Mouse (Mus musculus): Measurements from ENCODE around the gene Mtrex. TPM values are rescaled to one million over a fixed set of nuclear protein-coding genes. Genes with fewer than 3 reads are reported as not detected.
A peak's percentile ranks its signal among the peaks of the same experiment; 100 is the strongest.

Gene Mtrex
- total RNA-seq, 2 experiments from 2014 or later: 39.9 to 41.1 TPM

DNA sequence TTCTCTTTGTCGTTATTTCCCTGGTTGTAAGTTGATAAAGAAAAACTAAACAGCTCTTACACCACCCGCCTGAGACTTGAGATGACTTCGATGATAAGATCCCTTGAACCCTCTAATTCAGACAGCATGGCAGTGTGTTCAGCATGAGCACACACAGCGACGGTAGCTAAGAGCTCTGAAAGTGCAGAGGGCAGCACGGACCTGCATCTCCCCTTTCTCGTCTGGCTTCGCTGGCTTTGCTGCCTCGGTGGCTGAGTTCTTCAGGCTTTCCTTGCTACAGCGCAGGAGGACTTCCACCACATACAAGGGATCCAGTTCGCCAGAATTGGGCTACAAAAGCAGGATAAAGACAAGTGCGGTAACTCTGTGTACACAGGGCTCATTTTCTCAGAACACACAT, 40.0 kb downstream of the Mtrex start:
- intact Hi-C loops (cut with DNase I): no loop called here
- DNase-seq (ENCODE audit: extremely low spot score in 1 of 2, low spot score in 2 of 2): no peak

DNA sequence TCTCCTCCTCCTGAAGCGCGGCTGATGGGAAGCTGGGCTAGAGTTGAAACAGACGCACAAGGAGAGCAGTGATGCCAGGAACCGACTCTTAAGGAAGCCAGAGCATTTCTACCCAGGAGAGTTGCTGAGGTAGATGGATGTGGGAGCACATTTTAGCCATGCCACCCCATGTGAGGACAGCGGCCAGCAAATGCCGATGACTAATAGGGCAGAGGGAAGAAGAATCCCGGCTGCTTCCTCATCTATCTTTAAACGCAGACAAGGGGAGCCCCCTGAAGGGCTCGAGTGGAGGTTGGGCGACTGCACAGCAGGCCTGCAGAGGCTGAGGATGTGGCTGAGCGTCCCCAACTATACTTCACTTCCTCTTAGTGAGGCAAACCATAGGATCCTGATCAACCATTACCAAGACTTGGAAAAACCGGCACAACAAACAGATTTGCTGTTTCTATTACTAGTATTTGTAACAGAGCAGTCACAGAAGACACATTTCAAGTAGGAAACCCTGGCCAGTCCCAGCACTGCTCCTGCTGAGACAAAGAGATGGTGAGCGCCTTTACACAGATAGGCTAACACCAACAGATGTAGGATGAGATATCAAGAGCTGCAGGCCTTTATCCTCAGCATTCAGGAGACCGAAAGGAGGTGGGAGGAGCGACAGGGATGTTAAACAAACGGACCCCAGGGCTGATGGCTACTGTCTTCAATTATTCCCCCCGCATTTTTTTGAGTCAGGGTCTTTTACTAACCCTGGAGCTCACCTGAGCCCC, 55.5 kb downstream of the Mtrex start:
- DNase-seq (ENCODE audit: extremely low spot score in 1 of 2, low spot score in 2 of 2): no peak
- intact Hi-C loops (cut with DNase I): no loop called here

DNA sequence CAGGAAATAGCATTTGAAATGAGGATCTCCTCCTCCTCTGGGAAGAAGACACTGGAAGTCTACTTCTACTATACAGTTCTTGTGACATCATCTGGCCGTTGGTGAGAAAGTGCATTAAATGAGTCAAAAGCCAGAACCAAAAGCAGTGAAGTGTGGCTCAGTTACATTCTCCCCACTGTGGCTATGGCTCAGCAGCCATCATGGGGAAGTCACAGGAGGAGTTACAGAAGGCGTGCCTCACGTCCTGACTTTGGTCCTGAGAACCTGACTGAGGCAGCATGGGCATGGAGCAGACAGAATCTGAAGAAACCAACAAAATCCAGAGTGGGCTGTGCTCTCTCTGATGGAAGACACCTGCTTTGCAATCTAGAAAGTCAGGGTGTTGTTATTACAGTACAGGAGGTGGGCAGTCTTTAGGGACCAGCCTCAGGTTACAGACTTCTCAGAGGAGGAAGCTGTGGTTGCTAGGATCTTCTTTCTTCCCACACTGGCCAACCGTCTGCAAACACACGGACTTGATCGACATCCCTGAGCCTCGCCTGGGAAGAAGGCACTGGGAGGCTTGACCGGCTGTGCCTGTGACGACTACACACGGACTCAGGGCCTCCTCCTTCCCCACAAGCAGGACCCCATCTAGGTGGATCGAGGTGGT, 57.0 kb downstream of the Mtrex start:
- intact Hi-C loops (cut with DNase I): no loop called here
- DNase-seq (ENCODE audit: extremely low spot score in 1 of 2, low spot score in 2 of 2): no peak

DNA sequence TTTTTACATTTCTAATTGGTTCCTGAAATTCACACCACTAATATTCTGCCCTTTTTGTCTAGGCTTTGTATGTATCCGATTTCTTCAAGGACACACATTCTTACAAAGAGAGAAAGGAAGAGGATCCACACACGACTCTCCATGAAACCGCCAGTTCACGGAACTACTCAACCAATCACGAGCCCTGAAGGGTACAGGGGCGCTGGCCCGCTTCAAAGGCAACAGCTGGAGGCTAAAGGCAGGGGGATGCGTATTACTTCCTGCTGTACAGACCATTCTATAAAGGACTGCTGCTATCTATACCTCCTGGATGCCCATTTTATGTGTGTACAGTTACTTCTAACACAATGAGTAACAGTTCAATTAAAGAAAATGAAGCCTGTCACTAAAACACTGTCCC, 59.8 kb downstream of the Mtrex start:
- no peak for DNase-seq (ENCODE audit: extremely low spot score in 1 of 2, low spot score in 2 of 2)
- intact Hi-C loops (cut with DNase I): no loop called here

DNA sequence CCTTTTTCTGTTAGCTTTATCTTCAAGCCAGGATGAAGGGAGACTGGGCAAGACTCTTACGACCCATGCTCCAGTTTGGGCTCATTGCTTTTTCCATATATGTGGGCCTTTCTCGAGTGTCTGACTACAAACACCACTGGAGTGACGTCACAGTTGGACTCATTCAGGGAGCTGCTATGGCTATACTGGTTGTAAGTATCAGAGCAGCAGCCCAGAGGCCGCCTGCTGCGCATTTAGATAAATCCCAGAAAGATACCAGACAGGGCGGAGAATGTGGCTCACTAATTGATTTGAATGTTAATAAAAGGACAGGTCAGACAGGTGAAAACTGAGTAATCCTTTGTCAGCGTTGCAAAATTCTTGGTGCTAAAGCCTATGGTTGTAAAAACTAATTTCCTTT, 60.4 kb downstream of the Mtrex start:
- no peak for DNase-seq (ENCODE audit: extremely low spot score in 1 of 2, low spot score in 2 of 2)
- intact Hi-C loops (cut with DNase I): no loop called here

DNA sequence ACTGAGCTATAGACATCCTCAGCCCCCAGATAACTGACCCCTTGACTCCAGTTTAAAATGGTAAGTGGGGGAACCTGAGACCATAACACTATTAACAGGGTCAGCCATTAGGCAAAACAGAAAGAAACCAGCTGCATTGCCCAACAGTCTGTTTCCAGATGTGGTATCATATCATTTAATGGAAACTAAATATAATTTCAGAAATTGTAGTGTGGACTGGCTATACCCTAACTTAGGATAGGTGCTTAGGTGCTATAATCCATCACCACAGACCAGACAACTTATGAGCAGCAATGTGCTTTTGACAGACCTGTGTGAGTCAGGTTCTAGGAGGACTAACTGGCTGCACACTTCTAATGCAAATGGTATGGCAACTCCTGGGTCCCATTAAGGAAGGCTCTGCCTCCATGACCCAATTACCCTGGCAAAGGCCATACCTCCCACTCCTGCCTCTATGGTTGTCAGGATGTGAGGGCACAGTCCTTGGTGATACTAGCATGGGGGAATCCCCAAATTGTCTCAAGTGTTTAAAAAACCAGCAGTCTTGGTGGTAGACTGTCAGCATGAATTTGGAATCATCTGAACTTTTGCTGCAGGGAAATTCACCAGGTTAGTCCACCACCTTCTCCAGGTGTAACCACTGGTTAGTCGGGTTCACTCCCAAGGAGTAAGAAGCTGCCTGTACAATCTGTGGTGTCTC, 64.1 kb downstream of the Mtrex start:
- DNase-seq (ENCODE audit: extremely low spot score in 1 of 2, low spot score in 2 of 2): no peak

DNA sequence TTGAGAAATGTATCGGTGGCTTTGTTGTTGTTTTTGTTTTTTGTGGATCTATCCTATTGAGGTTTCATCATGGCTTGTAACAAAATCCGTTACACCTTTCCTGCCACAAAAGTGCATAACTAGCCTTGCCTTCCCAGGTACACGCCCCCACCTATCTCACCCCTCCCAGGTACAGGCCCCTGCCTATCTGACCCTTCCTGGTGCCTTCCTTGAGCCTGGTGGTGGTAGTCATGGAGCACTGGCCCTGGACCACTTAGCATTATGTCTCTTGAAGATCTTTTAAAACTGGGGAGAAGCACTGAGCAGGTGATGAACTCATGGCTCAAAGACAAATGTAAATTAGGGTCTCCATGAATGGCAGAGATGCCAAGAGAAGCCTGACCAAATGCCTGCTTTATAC, 64.9 kb downstream of the Mtrex start:
- DNase-seq (ENCODE audit: extremely low spot score in 1 of 2, low spot score in 2 of 2): no peak
- intact Hi-C loops (cut with DNase I): loop anchor here (5.0 kb wide), 1 partner anchor 190 kb away; no protein-coding TSS in a partner anchor

More for the DNA sequence above, 64.1 kb downstream of the Mtrex start:
- intact Hi-C loops (cut with DNase I): loop anchor here (5.0 kb wide), 1 partner anchor 191 kb away; no protein-coding TSS in a partner anchor

DNA sequence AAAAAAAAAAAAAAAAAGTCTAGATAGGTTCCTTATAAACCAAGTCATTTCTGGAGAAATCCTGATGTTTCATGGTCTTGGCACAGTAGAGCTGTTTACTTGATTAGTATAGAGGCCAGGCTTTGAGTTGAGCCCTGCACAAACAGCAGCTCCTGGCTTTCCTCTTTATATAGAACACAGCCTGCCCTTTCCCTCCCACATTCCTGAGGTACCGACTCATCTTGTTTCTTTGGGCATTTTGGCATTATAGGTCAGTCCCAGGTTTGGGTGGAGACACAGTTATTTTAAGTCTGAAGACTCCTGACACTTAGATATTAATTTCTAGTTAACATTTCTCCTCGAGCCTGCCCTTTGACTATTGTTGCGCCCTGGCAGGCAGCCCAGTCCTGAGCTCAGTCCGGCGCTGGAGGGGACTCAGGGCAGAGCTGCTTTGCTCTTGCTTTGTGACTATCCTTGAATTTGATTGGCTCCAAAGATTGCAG, 65.3 kb downstream of the Mtrex start:
- intact Hi-C loops (cut with DNase I): loop anchor here (5.0 kb wide), 1 partner anchor 190 kb away; no protein-coding TSS in a partner anchor
- peak in 1 of 2 experiments; percentile 47 for DNase-seq (ENCODE audit: extremely low spot score in 1 of 2, low spot score in 2 of 2)

DNA sequence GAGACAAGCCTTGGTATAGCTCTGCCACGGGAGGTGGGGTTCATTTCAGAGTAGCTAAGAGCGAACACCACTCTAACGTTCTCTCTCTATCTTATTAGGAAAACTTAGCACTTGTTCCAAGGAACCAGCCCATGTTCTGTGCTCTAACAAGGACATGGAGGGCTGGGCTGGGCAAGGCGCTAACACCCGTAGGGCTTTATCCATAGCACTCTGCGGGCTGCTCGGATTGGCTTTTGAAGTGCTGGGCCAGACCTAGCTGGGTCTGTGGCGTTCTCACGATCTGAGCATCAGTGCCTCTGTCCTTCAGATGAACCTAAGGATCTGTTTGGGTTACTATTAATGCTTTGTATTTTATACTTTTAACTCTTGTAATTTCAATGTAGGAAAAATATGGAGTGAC, 66.3 kb downstream of the Mtrex start:
- intact Hi-C loops (cut with DNase I): loop anchor here (5.0 kb wide), 1 partner anchor 189 kb away; no protein-coding TSS in a partner anchor
- DNase-seq (ENCODE audit: extremely low spot score in 1 of 2, low spot score in 2 of 2): no peak

DNA sequence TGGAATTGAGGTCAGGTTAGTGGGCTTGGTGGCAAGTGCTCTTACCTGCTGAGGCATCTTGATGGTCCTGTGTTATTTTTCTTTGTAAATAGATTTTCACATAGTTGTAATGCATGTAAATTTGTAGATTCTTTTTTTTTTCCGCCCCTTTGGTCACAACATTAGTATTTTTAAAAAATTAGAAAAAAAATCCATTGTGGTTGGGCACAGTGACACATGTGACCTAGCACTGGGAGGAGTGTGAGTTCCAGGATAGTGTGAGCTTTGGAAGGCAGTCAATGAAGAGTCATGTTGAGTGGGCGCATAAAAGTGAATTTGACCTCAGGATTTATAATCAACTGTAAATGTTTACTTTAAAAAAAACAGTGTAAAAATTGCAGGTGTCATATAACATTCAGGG, 66.8 kb downstream of the Mtrex start:
- DNase-seq (ENCODE audit: extremely low spot score in 1 of 2, low spot score in 2 of 2): no peak
- intact Hi-C loops (cut with DNase I): loop anchor here (5.0 kb wide), 1 partner anchor 188 kb away; no protein-coding TSS in a partner anchor

DNA sequence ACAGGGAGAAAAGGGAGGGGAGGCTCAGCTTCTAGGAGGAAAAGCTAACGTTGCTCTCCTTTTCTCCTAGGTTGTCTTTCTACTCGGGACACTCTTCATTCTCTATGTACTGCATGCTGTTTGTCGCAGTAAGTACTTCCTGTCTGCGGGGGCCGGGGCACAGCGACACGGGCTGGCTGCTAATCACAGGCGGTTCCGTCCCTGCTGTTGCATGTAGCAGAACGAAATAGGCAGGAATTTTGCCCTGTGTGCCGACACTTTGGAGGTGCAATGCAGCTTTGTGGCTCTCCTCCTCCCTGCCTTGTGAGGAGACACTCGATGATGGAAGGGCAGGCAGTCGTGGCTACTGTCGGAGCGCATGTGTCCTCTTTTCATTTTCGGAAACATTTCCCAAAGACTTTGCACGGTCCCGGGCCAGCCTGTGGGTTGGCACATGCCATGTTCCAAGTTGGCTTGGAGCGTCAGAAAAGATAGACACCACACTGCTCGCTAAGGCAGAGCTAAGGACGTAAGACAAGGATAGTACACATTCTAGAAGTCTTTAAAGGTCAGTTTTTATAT, 67.5 kb downstream of the Mtrex start:
- intact Hi-C loops (cut with DNase I): loop anchor here (5.0 kb wide), 1 partner anchor 187 kb away; no protein-coding TSS in a partner anchor

DNA sequence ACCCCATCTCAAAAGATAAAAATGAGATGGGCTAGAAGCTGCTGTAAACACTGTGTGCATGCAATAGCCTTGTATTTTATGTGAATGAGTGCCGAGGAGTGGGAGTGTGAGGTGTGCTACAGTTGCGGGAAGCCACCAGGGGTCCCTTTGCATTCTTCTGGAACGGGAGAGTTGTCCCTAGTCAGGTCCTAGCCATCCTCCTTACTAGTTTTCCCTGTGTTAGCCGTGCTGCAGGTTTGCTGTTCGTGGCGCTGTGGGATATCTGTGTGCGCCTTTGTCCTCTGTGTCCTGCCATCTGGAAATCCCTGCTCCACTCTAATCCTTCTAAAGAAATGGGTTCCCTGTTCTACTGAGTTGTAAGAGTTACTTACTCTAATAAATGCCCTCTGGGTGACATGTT, 69.3 kb downstream of the Mtrex start:
- DNase-seq (ENCODE audit: extremely low spot score in 1 of 2, low spot score in 2 of 2): no peak
- intact Hi-C loops (cut with DNase I): no loop called here

More for the DNA sequence above, 67.5 kb downstream of the Mtrex start:
- DNase-seq (ENCODE audit: extremely low spot score in 1 of 2, low spot score in 2 of 2): no peak

DNA sequence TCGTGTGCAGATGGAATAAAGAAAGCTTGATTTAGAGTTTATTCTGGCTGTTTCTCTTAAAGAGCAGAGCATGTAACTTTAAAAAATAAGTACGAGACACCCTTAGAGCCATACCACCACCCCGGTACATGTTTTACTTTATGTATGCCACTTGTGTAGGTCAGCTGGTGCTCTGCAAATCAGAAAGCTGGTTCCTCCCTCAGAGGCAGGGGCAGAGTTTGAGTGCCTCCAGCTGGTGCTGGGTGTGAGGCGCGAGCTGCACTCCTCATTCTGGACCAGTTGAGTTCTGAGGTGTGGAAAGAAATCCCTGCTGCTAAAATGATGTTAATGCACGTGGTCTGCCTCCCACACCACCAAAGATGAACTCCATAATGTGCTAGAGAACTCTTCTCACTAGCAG, 72.8 kb downstream of the Mtrex start:
- no peak for DNase-seq (ENCODE audit: extremely low spot score in 1 of 2, low spot score in 2 of 2)
- intact Hi-C loops (cut with DNase I): no loop called here

DNA sequence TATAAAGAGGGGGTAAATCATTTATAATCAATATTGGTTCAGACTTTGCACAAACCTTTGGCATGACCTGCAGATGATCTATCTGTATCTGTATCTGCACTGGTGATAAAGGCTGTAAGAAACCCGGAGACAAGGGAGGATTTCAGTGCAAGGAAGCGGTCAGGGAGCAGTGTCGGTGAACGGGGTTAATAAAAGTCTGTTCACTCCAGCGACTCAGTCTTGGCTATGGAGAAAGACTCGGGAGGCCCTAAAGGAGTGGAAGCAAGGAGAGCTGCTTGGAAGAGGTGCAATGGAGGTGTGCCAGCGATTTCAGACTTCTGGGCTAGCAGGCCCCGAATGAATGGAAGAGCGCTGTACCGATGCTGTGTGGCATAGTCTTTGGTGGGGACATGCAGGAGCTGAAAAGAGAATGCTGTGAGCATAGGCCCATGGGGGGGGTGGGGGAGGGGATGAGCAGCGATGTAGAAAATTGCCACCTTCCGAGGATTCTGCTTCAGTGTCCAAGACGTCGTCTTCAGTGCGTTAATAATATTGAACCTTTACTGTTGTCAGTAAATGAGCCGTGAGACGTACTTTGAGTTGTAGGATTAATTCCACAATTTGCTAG, 73.4 kb downstream of the Mtrex start:
- DNase-seq (ENCODE audit: extremely low spot score in 1 of 2, low spot score in 2 of 2): no peak
- intact Hi-C loops (cut with DNase I): no loop called here

DNA sequence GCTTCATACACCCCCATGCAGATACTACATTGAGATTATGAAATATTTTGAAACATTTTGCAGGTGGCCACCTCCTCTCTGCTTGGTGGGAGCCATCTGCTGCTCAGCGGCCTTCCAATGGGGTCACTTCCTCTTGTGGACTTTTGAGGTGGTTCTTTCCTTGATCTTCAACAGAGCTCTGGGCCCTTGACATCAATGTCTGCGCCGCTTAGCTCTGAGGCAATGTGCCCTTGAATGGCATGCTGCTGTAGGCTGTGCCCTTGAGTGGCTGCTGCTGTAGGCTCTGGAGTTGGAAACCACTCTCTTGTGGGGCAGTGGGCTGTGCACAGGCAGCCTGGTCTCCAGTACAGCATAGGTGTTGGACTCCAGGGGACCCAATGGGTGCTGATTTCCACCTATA, 81.3 kb downstream of the Mtrex start:
- no peak for DNase-seq (ENCODE audit: extremely low spot score in 1 of 2, low spot score in 2 of 2)
- intact Hi-C loops (cut with DNase I): no loop called here

DNA sequence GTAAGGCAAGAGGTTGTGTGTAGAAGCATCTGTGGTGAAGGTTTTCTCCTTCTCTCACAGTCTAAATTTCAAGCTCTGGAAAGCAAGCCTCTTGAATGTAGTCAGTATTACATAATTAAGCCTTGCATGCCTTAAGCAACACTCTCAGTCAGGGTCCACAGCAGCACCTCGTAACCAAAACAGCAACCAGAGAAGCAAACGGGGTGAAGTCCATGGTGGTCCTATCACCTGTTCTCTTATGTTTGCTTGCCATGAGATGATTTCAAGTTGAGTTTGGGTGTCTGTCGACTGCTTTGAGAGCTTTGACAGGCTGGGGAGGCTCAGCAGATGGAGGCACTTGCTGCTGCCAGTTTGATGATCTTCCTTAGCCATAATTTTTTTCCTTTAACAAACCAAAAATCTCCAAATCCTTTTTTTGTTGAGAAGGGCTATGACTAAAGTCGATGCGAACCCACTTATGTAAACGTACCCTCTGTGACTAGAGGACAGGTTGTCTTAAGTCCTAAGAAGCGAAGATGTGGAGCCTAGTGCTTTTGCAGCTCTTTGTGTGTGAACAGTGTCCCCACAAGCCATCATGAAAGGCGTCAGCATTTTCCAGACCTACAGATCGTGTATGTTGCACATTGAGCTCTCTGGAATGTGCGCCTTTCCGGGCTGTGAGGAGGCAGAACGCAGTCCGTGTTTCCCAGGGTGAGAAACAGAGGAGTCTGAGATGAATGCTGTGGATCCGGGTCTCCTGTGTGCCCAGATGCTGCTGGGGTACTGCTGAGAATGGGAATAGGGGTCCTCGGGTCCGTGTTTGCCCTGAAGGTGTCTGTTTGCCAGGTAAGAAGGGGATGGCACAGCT, 86.7 kb downstream of the Mtrex start:
- DNase-seq (ENCODE audit: extremely low spot score in 1 of 2, low spot score in 2 of 2): peak in 1 of 2 experiments; percentile 17
- intact Hi-C loops (cut with DNase I): no loop called here

DNA sequence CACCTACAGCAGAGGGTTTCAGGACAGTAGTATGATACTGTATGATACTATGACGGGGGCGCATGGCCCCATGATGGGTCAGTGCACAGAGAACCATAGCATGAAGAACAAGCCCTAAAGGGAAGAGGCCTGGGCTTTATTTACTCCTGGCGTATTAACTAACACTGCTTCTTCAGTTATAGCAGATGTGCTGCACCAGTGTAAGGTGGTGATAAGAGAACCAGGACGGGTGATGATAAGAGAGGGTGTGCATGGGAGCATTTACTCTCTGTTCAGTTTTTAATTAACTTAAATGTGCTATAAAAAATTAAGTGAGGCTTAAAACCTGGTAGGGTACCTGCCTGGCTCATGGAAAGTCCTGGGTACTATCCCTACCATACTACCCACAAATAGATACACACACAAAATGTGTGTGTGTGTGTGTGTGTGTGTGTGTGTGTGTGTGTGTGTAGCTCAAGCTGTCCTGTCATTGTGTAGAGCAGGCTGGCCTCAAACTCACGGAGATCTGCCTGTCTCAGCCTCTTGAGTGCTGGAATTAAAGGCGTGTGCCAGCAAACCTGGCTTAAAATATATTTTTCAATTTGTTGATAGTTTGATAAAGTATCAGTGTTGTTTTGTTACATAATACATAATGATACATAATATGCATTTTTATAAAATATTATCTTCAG, 88.5 kb downstream of the Mtrex start:
- DNase-seq (ENCODE audit: extremely low spot score in 1 of 2, low spot score in 2 of 2): no peak
- intact Hi-C loops (cut with DNase I): no loop called here

All from left cerebral cortex, postnatal 10 days (tissue).